Mouse (Mus musculus) stomach, embryonic 16.5 days (tissue): ENCODE data around the gene Dab2ip. TPM values are rescaled to one million over a fixed set of nuclear protein-coding genes. Genes with fewer than 3 reads are reported as not detected.

ENCODE experiments used
- ATAC-seq: fragments of 200-750 bp; cut with Nextera tagmentation; 2 replicates; pipeline ENCODE4 v1.8.0; 2017; ENCODE audit warnings: moderate number of reproducible peaks, moderate TSS enrichment; ENCODE audit not compliant: insufficient read depth, low FRiP score
- H3K27ac ChIP-seq: fragments of 300-500 bp; sonication (generic); 2 replicates; pipeline ENCODE4 v1.5.1; 2014; ENCODE audit warnings: low read length
- H3K27me3 ChIP-seq: fragments of 300-500 bp; sonication (generic); 2 replicates; pipeline ENCODE4 v1.6.1; 2014; ENCODE audit warnings: low read length, control low read depth, mixed read lengths; ENCODE audit not compliant: control insufficient read depth, insufficient read depth
- H3K36me3 ChIP-seq: fragments of 300-500 bp; sonication (generic); 2 replicates; pipeline ENCODE4 v1.6.1; 2014; ENCODE audit warnings: low read length; ENCODE audit not compliant: control insufficient read depth, insufficient read depth
- H3K4me1 ChIP-seq: fragments of 300-500 bp; sonication (generic); 2 replicates; pipeline ENCODE4 v1.6.1; 2014; ENCODE audit warnings: low read length, control low read depth, mixed read lengths; ENCODE audit not compliant: control insufficient read depth, insufficient read depth
- H3K4me2 ChIP-seq: fragments of 300-500 bp; sonication (generic); 2 replicates; pipeline ENCODE4 v1.6.1; 2014; ENCODE audit warnings: low read depth, low read length, mixed read lengths
- H3K4me3 ChIP-seq: fragments of 300-500 bp; sonication (generic); replicated peaks from 2 replicates; pipeline ENCODE4 v1.5.1; 2014; ENCODE audit warnings: mild to moderate bottlenecking, low read length
- H3K9ac ChIP-seq: fragments of 300-500 bp; sonication (generic); 2 replicates; pipeline ENCODE4 v1.6.1; 2014; ENCODE audit warnings: low read length
- H3K9me3 ChIP-seq: fragments of 300-500 bp; sonication (generic); replicated peaks from 2 replicates; pipeline ENCODE4 v1.6.1; 2016; ENCODE audit warnings: low read length, control low read depth; ENCODE audit not compliant: control insufficient read depth
- WGBS: fragments of 180-500 bp; shearing (Covaris S2); extraction: QIAGEN DNeasy Blood & Tissue Kit; methylation state at CpG from one replicate; pipeline ENCODE4 v1.1.7; 2014; 5-methylcytosine and 5-hydroxymethylcytosine counted together
- polyA plus RNA-seq: library from polyadenylated mRNA; unstranded; fragments of >200 nt; fragmentation: Nextera tagmentation; extraction: Ambion mirVana; gene quantifications from 2 replicates; pipeline ENCODE4 v1.2.1, GENCODE M21; 2015

Gene Dab2ip
- polyA plus RNA-seq, 1 experiment from 2014 or later = 31.2 TPM

- WGBS = 35% methylated on average over 3 of the region's 3 CpGs
- Histone ChIP-seq H3K4me1 (peaks cover 76% of the 10 kb centered on the region), H3K4me2 (no peak overlapping the region), H3K27ac (peak overlapping the region; percentile 68), H3K36me3 (no peaks in the 10 kb centered on the region), H3K9me3 (no peaks in the 10 kb centered on the region), H3K9ac (peak overlapping the region; percentile 42; the same call in 1 of the 2 replicates), H3K27me3 (no peaks in the 10 kb centered on the region), H3K4me3 (no peak overlapping the region)
- ATAC-seq = no peak
Observed at GRCm38 (mm10) chr2:35613946-35614353, 55.9 kb downstream of the Dab2ip start.

DNA sequence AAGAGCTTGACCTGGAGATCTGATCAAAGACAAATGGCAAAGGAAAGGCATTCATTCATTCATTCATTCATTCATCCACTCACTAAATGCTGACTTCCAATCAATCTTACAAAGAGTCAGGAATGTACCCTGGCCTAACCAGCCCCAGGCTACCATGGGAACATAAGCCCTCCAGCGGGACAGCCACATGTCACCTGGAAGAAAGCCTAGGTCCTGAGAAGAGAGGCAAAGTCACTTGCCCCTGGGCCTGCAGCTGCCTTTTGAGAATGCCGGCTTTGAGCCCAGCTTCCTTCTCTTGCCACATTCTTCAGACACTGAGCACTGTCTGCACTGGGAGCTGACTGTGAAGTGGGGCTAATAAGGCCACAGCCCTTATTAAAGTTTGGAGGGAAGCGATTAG lies 56.3 kb downstream of the Dab2ip start:
- Histone ChIP-seq H3K9ac (no peak overlapping the region; the same call in 1 of the 2 replicates), H3K9me3 (no peaks in the 10 kb centered on the region), H3K36me3 (no peaks in the 10 kb centered on the region), H3K4me2 (no peak overlapping the region), H3K4me1 (peaks cover 77% of the 10 kb centered on the region), H3K4me3 (no peak overlapping the region), H3K27me3 (no peaks in the 10 kb centered on the region), H3K27ac (peak overlapping the region; percentile 68)
- no peak for ATAC-seq
- WGBS = 56% methylated on average over 3 of the region's 3 CpGs

DNA sequence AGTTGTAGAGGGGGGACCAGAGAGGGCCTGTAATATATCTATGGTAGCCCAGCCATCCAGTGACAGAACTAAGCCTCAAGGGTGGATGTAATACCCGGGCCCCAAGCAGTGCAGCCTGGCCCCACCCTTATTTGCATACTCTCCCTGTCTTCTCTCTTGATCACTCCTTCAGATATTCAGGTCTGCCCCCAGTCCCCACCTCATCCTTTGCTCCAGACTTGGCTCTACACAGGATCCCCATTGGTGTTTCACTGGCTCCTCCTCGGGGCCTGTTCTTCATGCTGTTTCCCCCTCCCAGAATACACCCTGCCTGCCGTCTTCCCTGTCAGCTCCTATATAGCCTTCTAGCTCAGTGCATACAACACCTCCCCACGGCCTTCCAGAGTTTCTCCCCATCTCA lies 57.3 kb downstream of the Dab2ip start:
- ATAC-seq = no peak
- Histone ChIP-seq H3K4me1 (peaks cover 77% of the 10 kb centered on the region), H3K4me2 (no peak overlapping the region), H3K36me3 (no peaks in the 10 kb centered on the region), H3K9me3 (no peaks in the 10 kb centered on the region), H3K27ac (no peak overlapping the region; the same call in 1 of the 2 replicates), H3K27me3 (no peaks in the 10 kb centered on the region), H3K4me3 (no peak overlapping the region), H3K9ac (no peak overlapping the region)
- 52% methylated on average over 4 of the region's 4 CpGs for WGBS

DNA sequence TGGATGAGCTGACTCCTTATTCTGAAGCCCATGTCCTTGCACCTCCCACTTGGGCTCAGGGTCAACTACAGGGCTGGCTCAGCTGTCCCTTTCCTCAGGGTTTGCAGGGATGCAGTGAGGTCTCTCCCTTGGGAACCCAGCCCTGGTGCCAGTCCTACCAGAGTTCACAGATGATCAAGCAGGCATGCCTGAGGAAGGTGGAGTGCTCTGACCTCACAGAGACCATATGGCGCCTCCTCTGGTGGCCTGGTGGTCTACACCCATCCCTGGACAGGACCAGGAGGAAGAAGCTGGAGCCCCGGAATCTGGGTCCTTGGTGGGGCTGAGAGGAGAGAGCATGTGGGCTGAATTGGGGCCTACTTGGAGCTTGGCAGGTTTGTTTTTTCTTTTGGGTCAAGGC lies 57.9 kb downstream of the Dab2ip start:
- Histone ChIP-seq H3K36me3 (no peaks in the 10 kb centered on the region), H3K27me3 (no peaks in the 10 kb centered on the region), H3K4me2 (no peak overlapping the region), H3K4me3 (no peak overlapping the region), H3K27ac (peak overlapping the region; percentile 66; the same call in 1 of the 2 replicates), H3K4me1 (peaks cover 77% of the 10 kb centered on the region), H3K9ac (no peak overlapping the region), H3K9me3 (no peaks in the 10 kb centered on the region)
- WGBS = 73% methylated on average over 2 of the region's 2 CpGs
- no peak for ATAC-seq

DNA sequence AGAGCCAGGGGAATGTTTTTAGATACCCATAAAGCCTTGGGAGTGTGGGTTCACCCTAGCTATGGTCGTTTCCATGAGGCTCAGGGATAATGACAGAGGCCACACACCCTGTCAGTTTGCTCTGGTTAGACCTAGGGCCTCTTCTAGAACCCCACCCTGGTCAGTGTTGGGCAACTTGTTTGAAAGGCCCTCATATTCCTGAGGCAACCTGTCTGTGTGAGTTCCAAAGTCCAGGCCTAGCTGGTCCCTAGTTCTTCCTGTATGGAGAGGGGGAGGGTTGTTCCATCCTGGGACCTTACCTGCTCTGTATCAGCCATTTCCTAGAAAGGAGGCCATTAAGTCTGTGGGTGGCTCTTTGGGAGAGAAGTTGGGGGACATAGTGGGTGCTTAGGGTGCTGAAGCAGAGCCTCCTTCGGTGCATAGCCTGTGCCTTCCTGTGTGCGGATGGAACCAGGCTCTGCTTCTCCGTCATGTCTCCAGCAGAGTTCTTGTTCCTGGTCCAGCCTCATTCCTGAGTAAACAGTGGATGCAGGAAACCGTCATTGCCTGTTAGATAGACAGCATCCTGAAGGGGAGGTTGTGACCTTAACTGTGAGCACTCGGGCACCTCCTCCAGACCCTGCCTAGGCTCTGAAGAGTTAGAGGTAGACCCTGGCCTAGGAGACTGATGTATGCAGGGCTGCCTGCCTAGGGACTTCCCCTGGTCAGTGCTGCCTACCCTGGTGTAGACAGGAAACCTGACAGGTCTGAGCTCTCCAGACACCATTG lies 59.0 kb downstream of the Dab2ip start:
- H3K9me3 ChIP-seq = no peaks in the 10 kb centered on the region
- H3K4me2 ChIP-seq = no peak overlapping the region
- peak; percentile 35; the same call in 1 of the 2 replicates for ATAC-seq
- H3K9ac ChIP-seq = 0 out of 2 replicates have a peak overlapping the region, but pooled peaks have one; percentile 28
- H3K36me3 ChIP-seq = no peaks in the 10 kb centered on the region
- peaks cover 74% of the 10 kb centered on the region for H3K4me1 ChIP-seq
- no peaks in the 10 kb centered on the region for H3K27me3 ChIP-seq
- H3K4me3 ChIP-seq = no peak overlapping the region
- peak overlapping the region; percentile 66 for H3K27ac ChIP-seq
- 65% methylated on average over 6 of the region's 6 CpGs for WGBS

DNA sequence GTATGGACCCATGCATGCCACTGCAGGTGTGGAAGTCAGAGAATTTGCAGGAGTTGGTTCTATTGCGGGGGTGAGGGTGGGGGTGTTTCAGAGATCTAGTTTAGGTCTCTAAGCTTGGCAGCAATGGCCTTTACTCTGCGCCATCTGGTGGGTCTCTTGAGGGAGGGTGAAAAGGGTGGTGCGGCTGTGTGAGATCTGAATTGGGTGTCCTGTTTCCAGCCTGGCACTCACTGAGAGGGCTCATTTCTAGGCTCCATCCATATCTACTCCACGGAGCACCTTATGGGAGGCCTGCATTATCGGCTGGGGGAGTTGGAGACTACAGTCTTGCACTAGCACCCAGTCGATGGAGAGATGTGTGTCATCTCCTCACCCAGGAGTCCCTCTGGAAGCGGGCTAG lies 60.9 kb downstream of the Dab2ip start:
- no peak for ATAC-seq
- Histone ChIP-seq H3K9ac (peak overlapping the region; percentile 52), H3K4me3 (no peak overlapping the region), H3K4me1 (peaks cover 80% of the 10 kb centered on the region), H3K36me3 (no peaks in the 10 kb centered on the region), H3K4me2 (no peak overlapping the region), H3K9me3 (no peaks in the 10 kb centered on the region), H3K27ac (0 out of 2 replicates have a peak overlapping the region, but pooled peaks have one; percentile 50), H3K27me3 (no peaks in the 10 kb centered on the region)
- WGBS = 57% methylated on average over 7 of the region's 7 CpGs

GRCm38 (mm10) chr2:35619532-35619931 lies 61.5 kb downstream of the Dab2ip start:
- Histone ChIP-seq H3K4me3 (no peak overlapping the region), H3K9me3 (no peaks in the 10 kb centered on the region), H3K9ac (peak overlapping the region; percentile 52), H3K27me3 (no peaks in the 10 kb centered on the region), H3K4me2 (peak overlapping the region; percentile 40), H3K4me1 (peaks cover 80% of the 10 kb centered on the region), H3K27ac (peak overlapping the region; percentile 50; the same call in 1 of the 2 replicates), H3K36me3 (no peaks in the 10 kb centered on the region)
- 35% methylated on average over 2 of the region's 2 CpGs for WGBS
- no peak for ATAC-seq

- Histone ChIP-seq H3K4me1 (peaks cover 74% of the 10 kb centered on the region), H3K4me3 (peak overlapping the region; percentile 22), H3K27me3 (no peaks in the 10 kb centered on the region), H3K9ac (peak overlapping the region; percentile 52), H3K9me3 (no peaks in the 10 kb centered on the region), H3K27ac (peak overlapping the region; percentile 68), H3K36me3 (no peaks in the 10 kb centered on the region), H3K4me2 (peak overlapping the region; percentile 40)
- 16% methylated on average over 7 of the region's 7 CpGs for WGBS
- ATAC-seq = 0 out of 2 replicates have a peak, but pooled peaks have one; percentile 22
Observed at GRCm38 (mm10) chr2:35620364-35621224, 62.5 kb downstream of the Dab2ip start.

GRCm38 (mm10) chr2:35621225-35621519 lies 63.1 kb downstream of the Dab2ip start:
- Histone ChIP-seq H3K4me3 (no peak overlapping the region), H3K4me1 (peaks cover 74% of the 10 kb centered on the region), H3K9me3 (no peaks in the 10 kb centered on the region), H3K9ac (no peak overlapping the region), H3K27ac (peak overlapping the region; percentile 68), H3K4me2 (no peak overlapping the region), H3K27me3 (no peaks in the 10 kb centered on the region), H3K36me3 (no peaks in the 10 kb centered on the region)
- ATAC-seq = no peak
- 65% methylated on average over 2 of the region's 2 CpGs for WGBS
